Mouse (Mus musculus): ENCODE results near the gene Gm3336. TPM values are rescaled to one million over a fixed set of nuclear protein-coding genes. Genes with fewer than 3 reads are reported as not detected.

Gene Gm3336
- total and polyA plus RNA-seq, 3 experiments = 0.69 to 0.97 TPM; not detected in 1

- no peak for DNase-seq
Measured at GRCm38 (mm10) chr8:70716521-70717400, 1.6 kb upstream of the Gm3336 start.

GRCm38 (mm10) chr8:70719796-70720270, 1.5 kb downstream of the Gm3336 start:
- peak; percentile 29 for DNase-seq

GRCm38 (mm10) chr8:70720739-70721138, 2.4 kb downstream of the Gm3336 start:
- peak; percentile 70 for DNase-seq

GRCm38 (mm10) chr8:70721601-70722000, 3.3 kb downstream of the Gm3336 start:
- no peak for DNase-seq

GRCm38 (mm10) chr8:70723486-70724210, 5.3 kb downstream of the Gm3336 start, which contains the start of gene Pde4c:
Pde4c (plus strand) TSS chr8:70723720.
- DNase-seq = no peak

- no peak for DNase-seq
Measured at GRCm38 (mm10) chr8:70724216-70724615, 5.9 kb downstream of the Gm3336 start.

GRCm38 (mm10) chr8:70725792-70726447, 7.6 kb downstream of the Gm3336 start:
- peak; percentile 21 for DNase-seq

GRCm38 (mm10) chr8:70726721-70727120, 8.4 kb downstream of the Gm3336 start:
- no peak for DNase-seq

- DNase-seq = no peak
Measured at GRCm38 (mm10) chr8:70729808-70730475, 11.6 kb downstream of the Gm3336 start.

GRCm38 (mm10) chr8:70730956-70731355, 12.6 kb downstream of the Gm3336 start:
- no peak for DNase-seq

- DNase-seq = no peak
Measured at GRCm38 (mm10) chr8:70737705-70738104, 19.4 kb downstream of the Gm3336 start.

GRCm38 (mm10) chr8:70738211-70738610, 19.9 kb downstream of the Gm3336 start:
- DNase-seq = no peak

GRCm38 (mm10) chr8:70741661-70742060, 23.3 kb downstream of the Gm3336 start:
- no peak for DNase-seq

GRCm38 (mm10) chr8:70742176-70742575, 23.8 kb downstream of the Gm3336 start:
- no peak for DNase-seq

GRCm38 (mm10) chr8:70742981-70743655, 24.8 kb downstream of the Gm3336 start:
- no peak for DNase-seq

GRCm38 (mm10) chr8:70743656-70744590, 25.6 kb downstream of the Gm3336 start:
- peak; percentile 85 for DNase-seq

GRCm38 (mm10) chr8:70744806-70745205, 26.5 kb downstream of the Gm3336 start:
- DNase-seq = no peak

GRCm38 (mm10) chr8:70745691-70746220, 27.4 kb downstream of the Gm3336 start:
- no peak for DNase-seq

GRCm38 (mm10) chr8:70746676-70747075, 28.3 kb downstream of the Gm3336 start:
- no peak for DNase-seq

All from adrenal gland, adult 2 months (tissue).